Mouse (Mus musculus): ENCODE measurements around the gene C1qtnf4. TPM values are rescaled to one million over a fixed set of nuclear protein-coding genes. Genes with fewer than 3 reads are reported as not detected.

Gene C1qtnf4
- total RNA-seq, 2 experiments from 2014 or later, result 7.5 to 10.1 TPM

DNA sequence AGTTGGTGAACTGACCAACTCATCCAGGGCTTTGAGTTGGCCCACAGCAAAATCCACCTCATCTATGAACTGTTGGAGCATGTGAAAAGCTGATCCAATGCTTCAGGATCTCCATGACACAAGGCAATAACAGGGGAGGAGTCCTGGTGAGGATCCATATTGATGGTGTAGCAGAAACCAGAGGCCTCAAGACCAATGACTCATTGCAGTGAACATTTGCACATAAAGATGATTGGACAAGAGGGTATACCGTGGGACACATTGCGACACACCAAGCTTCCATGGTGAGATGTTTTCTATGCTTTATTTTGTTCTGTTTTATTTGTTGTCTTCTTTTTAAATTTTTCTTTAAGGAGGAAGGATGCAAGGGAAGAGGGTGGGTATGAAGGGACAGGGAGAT, 37.0 kb downstream of the C1qtnf4 start:
- no peak for DNase-seq (ENCODE audit: low spot score in 2 of 2)

DNA sequence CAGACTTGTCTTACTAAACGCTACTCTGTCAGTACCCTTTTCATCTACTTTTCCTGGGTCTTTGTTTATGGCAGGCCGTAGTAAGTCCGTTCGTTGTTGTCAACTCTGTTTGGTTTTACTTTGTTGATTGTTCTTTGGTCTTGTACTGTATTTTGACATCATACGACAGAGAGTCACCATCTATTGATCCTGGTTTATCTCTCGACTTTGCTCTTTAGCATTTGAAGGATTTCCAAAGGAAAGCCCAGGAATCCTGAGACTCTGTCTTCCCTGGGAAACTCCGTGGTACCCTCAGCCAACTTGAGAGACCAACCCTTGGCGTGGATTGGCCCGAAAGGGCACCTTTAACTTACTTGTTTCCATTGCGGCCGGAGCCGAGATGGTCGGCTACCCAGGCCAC, 42.9 kb downstream of the C1qtnf4 start:
- no peak for DNase-seq (ENCODE audit: low spot score in 2 of 2)

DNA sequence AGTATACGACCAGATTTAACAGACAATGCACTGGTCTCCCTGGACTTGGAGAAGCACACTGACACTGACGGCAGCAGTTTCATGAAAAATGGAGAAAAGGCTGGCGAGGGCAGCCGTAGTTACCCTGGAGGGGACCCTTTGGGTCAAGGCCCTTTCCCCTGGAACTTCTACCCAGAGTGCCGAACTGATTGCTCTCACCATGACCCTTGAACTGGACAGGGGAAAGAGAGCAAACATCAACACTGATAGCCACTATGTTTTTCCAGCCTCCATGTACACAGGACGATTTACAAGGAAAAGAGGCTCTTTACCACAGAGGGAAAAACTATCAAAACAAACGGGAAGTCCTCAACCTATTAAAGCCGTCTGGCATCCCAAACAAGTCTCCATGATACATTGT, 46.2 kb downstream of the C1qtnf4 start:
- DNase-seq (ENCODE audit: low spot score in 2 of 2), result no peak

DNA sequence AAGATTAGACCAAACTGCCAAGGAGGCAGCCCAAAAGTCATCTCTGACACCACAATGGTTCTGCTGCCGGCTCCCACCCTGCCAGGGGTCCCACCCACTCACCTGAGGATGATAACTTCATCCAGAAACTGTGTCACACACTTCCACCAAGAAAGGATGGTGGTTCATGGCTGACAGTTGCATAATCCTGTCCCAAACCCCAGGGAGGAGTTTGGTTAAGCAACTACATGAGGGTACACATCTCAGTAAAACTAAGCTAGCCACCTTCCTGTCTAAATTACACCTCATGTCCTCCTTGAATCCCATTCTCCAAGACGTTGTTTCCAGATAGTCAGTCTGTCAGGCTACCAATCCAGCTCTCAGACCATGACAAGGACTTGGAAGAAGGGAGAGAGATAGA, 46.6 kb downstream of the C1qtnf4 start:
- DNase-seq (ENCODE audit: low spot score in 2 of 2), result no peak

- DNase-seq (ENCODE audit: low spot score in 2 of 2), result no peak
Observed at GRCm38 (mm10) chr2:90938362-90938761, 52.7 kb downstream of the C1qtnf4 start.

GRCm38 (mm10) chr2:90939750-90940149, 54.1 kb downstream of the C1qtnf4 start:
- DNase-seq (ENCODE audit: low spot score in 2 of 2), result no peak

Other genes starting within 250 kb of the C1qtnf4 start
- gene Nup160, start 208.6 kb upstream of the C1qtnf4 start, total RNA-seq (2021), result 10 to 100 TPM; 17.1 to 22.3 TPM
- 10 to 100 TPM; 38.6 to 51.3 TPM for gene Fnbp4, start 140.5 kb upstream of the C1qtnf4 start, total RNA-seq (2021)
- under 1 TPM; 0.34 to 0.83 TPM for gene Agbl2, start 103.1 kb upstream of the C1qtnf4 start, total RNA-seq (2021)
- 100 to 1,000 TPM; 116 to 138 TPM for gene Mtch2, start 38.7 kb upstream of the C1qtnf4 start, total RNA-seq (2021)
- 10 to 100 TPM; 19.6 to 23.5 TPM for gene Kbtbd4, start 18.9 kb downstream of the C1qtnf4 start, total RNA-seq (2021)
- gene Ndufs3, start 19.0 kb downstream of the C1qtnf4 start, total RNA-seq (2021), result 100 to 1,000 TPM; 329 to 331 TPM
- 10 to 100 TPM; 70.6 to 88.9 TPM for gene Celf1, start 54.5 kb downstream of the C1qtnf4 start, total RNA-seq (2021)
- 10 to 100 TPM; 37.6 to 45.0 TPM for gene Rapsn, start 149.8 kb downstream of the C1qtnf4 start, total RNA-seq (2021)
- 100 to 1,000 TPM; 337 to 338 TPM for gene Psmc3, start 168.1 kb downstream of the C1qtnf4 start, total RNA-seq (2021)
- gene Slc39a13, start 184.6 kb downstream of the C1qtnf4 start, total RNA-seq (2021), result 10 to 100 TPM; 40.9 to 44.9 TPM
- 1 to 10 TPM; 5.4 to 6.6 TPM for gene Spi1, start 196.5 kb downstream of the C1qtnf4 start, total RNA-seq (2021)
- gene Mybpc3, start 232.3 kb downstream of the C1qtnf4 start, total RNA-seq (2021), result under 1 TPM; 0.22 to 0.31 TPM

Data from gastrocnemius, postnatal 4 days (tissue).